Mouse (Mus musculus): ENCODE results near the gene Gda. TPM values are rescaled to one million over a fixed set of nuclear protein-coding genes. Genes with fewer than 3 reads are reported as not detected.

The Gda gene
- polyA plus RNA-seq, 1 experiment from 2014 or later = not detected

DNA sequence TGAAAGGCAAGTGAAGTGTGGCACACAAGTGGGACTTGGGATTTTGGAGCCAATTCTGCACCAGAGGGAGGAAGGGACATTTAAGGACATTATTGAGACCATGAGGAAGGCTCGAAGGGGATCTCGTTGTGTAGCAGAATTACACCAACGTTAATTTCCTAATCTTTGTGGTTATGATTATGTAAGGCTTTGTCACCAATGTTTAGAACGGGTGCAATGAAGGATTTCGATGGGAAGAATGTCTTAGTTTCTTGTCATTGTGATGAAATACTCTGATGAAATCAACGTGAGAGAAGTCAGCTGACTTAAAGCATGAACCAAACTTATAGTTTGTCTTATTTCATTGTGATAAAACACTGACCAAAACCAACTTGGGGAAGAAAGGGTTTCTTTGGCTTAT lies 32.4 kb downstream of the Gda start:
- no peaks in the 10 kb centered on the region for H3K4me1 ChIP-seq (replicated peaks)
- no peak overlapping the region for H3K4me3 ChIP-seq (replicated peaks)
- no peak overlapping the region for H3K9ac ChIP-seq (replicated peaks)
- H3K27me3 ChIP-seq = no peaks in the 10 kb centered on the region
- H3K9me3 ChIP-seq = no peaks in the 10 kb centered on the region
- WGBS = 88% methylated on average over 6 of the region's 6 CpGs
- no peaks in the 10 kb centered on the region for H3K36me3 ChIP-seq
- ATAC-seq (ENCODE audit: insufficient number of reproducible peaks, insufficient read depth, low FRiP score, low TSS enrichment, low read depth) = no peak
- H3K4me2 ChIP-seq = no peak overlapping the region
- no peak overlapping the region for H3K27ac ChIP-seq

DNA sequence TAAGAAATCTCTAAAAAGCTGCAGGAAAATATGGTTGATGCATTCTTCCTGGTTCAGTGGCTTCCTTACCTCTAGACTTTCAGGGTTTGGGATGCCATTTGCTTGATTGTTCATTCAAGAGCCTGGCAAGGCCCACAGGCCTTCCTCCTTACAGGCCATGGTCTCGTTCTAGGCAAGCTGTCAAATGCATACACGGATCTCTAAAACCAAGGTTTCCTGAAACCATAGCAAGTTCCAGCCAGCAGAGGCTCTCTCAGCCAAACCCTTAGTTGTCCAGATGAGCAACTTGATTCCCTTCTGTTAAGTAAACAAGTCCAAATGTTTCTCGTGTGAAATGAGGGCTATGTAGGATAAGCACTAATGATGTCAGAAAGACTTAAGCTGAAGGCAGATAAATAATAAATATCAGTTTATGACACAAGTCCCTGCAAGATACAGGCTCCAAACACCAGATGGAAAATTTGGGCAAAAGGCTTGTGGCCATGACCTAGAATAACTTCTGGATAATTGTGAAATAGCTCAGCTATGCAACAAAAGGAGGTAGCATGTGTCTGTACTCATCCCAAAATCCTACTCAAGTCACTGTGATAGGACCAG lies 34.0 kb downstream of the Gda start:
- WGBS = 67% methylated on average over 3 of the region's 3 CpGs
- Histone ChIP-seq H3K36me3 (no peaks in the 10 kb centered on the region), H3K4me1 (replicated peaks) (no peaks in the 10 kb centered on the region), H3K27me3 (no peaks in the 10 kb centered on the region), H3K27ac (no peak overlapping the region), H3K4me3 (replicated peaks) (no peak overlapping the region), H3K9ac (replicated peaks) (no peak overlapping the region), H3K4me2 (no peak overlapping the region), H3K9me3 (no peaks in the 10 kb centered on the region)
- ATAC-seq (ENCODE audit: insufficient number of reproducible peaks, insufficient read depth, low FRiP score, low TSS enrichment, low read depth) = no peak

DNA sequence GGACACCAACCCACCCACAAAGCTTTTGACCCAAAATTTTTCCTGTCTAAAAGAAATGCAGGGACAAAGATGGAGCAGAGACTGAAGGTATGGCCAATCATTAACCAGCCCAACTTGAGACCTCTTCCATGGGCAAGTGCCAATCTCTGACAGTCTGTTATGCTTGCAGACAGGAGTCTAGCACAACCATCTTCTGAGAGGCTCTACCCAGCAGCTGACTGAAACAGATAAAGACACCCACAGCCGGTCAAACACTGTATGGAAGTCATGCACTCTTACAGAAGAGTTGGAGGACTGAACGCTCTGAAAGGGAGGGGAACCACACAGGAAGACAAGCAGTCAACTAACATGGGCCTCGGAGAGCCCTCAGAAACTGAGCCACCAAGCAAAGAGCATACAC lies 36.7 kb downstream of the Gda start:
- no peaks in the 10 kb centered on the region for H3K27me3 ChIP-seq
- H3K27ac ChIP-seq = no peak overlapping the region
- ATAC-seq (ENCODE audit: insufficient number of reproducible peaks, insufficient read depth, low FRiP score, low TSS enrichment, low read depth) = no peak
- no peaks in the 10 kb centered on the region for H3K4me1 ChIP-seq (replicated peaks)
- 88% methylated on average over 3 of the region's 3 CpGs for WGBS
- no peak overlapping the region for H3K4me2 ChIP-seq
- H3K9me3 ChIP-seq = no peaks in the 10 kb centered on the region
- H3K9ac ChIP-seq (replicated peaks) = no peak overlapping the region
- no peaks in the 10 kb centered on the region for H3K36me3 ChIP-seq
- no peak overlapping the region for H3K4me3 ChIP-seq (replicated peaks)

DNA sequence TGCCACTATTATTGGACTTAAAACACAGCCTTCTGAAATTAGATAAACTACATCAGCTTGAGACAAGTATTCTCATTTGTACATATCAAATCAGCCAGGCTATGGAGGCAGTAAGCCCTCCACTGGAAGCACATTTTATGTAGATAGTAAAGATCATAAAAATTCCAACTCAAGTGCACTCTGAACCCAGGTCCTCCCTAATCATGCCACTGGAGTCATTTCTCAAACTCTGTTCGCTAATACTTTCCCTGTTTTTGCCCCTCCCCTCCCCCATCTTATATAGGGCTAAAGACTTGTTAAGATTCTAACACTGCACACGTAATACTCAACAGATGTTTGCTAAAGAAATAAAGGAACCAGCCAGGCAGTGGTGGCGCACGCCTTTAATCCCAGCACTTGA lies 39.9 kb downstream of the Gda start:
- H3K36me3 ChIP-seq = no peaks in the 10 kb centered on the region
- H3K9ac ChIP-seq (replicated peaks) = no peak overlapping the region
- no peak overlapping the region for H3K4me2 ChIP-seq
- H3K27me3 ChIP-seq = no peaks in the 10 kb centered on the region
- ATAC-seq (ENCODE audit: insufficient number of reproducible peaks, insufficient read depth, low FRiP score, low TSS enrichment, low read depth) = no peak
- no peak overlapping the region for H3K27ac ChIP-seq
- no peak overlapping the region for H3K4me3 ChIP-seq (replicated peaks)
- H3K9me3 ChIP-seq = no peaks in the 10 kb centered on the region
- WGBS = 77% methylated on average over 4 of the region's 4 CpGs
- no peaks in the 10 kb centered on the region for H3K4me1 ChIP-seq (replicated peaks)

DNA sequence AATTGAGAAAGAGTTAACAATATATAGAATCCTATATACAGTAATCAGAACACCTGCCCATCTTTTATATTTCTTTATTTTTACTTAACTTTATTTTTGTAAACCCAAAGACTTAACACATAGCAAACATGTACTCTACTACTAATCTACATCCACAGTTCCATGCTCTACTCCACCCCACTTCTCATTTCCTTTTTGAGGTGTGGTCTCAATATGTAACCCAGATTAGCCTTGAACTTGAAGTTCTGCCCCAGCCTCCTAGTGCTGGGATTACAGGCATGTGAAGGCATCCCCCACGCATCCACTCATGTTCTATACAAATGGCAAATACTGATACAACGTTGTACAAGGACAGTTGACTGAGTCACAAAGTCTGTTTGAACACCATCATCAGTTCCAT lies 40.4 kb downstream of the Gda start:
- Histone ChIP-seq H3K27me3 (no peaks in the 10 kb centered on the region), H3K4me3 (replicated peaks) (no peak overlapping the region), H3K9ac (replicated peaks) (no peak overlapping the region), H3K36me3 (no peaks in the 10 kb centered on the region), H3K4me2 (no peak overlapping the region), H3K4me1 (replicated peaks) (no peaks in the 10 kb centered on the region), H3K27ac (no peak overlapping the region), H3K9me3 (no peaks in the 10 kb centered on the region)
- WGBS = 89% methylated on average over 2 of the region's 2 CpGs
- ATAC-seq (ENCODE audit: insufficient number of reproducible peaks, insufficient read depth, low FRiP score, low TSS enrichment, low read depth) = no peak

DNA sequence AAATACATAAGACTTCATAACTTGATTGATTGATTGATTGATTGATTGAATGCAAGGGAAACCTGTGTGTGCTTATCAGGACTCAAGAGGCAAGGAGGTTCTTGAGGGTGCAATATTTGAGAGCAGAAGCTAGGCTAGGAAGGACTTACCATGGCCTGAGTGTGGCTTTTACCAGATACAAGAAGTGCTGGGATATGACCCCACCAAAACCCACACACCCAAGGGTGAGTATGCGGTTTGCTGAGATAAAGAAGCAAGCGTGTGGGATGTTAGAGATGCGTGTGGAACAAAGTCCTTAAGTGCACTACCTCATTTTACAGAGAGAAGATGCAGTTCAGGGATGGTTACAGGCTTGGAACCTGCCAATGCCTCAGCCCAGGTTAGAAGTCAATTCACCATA lies 41.0 kb downstream of the Gda start:
- Histone ChIP-seq H3K27ac (no peak overlapping the region), H3K9ac (replicated peaks) (no peak overlapping the region), H3K4me2 (no peak overlapping the region), H3K27me3 (no peaks in the 10 kb centered on the region), H3K36me3 (no peaks in the 10 kb centered on the region), H3K4me1 (replicated peaks) (no peaks in the 10 kb centered on the region), H3K4me3 (replicated peaks) (no peak overlapping the region), H3K9me3 (no peaks in the 10 kb centered on the region)
- ATAC-seq (ENCODE audit: insufficient number of reproducible peaks, insufficient read depth, low FRiP score, low TSS enrichment, low read depth) = no peak
- WGBS = 89% methylated on average over 3 of the region's 3 CpGs

DNA sequence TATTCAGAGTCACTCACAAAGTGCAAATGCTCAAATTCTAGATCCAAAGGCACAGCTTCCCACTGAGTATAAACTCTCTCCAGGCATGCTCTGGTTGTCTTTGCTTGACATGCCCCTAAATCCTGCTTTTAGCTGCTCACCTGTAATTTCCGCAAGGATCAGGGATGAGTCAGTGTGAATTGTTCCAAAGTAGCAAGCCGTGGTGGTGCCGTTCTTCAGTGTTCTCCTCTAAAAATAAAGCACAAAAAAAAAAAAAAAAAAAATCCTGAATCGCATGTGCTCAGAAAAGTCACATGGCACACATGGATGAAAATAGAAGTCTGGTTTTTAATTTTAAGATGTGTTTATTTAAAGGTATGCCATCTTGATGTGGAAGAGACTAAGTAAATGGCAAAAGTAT lies 47.9 kb downstream of the Gda start:
- Histone ChIP-seq H3K9ac (replicated peaks) (no peak overlapping the region), H3K27me3 (no peaks in the 10 kb centered on the region), H3K36me3 (no peaks in the 10 kb centered on the region), H3K9me3 (no peaks in the 10 kb centered on the region), H3K4me2 (no peak overlapping the region), H3K27ac (no peak overlapping the region), H3K4me3 (replicated peaks) (no peak overlapping the region), H3K4me1 (replicated peaks) (no peaks in the 10 kb centered on the region)
- no peak for ATAC-seq (ENCODE audit: insufficient number of reproducible peaks, insufficient read depth, low FRiP score, low TSS enrichment, low read depth)
- WGBS = 93% methylated on average over 4 of the region's 4 CpGs

DNA sequence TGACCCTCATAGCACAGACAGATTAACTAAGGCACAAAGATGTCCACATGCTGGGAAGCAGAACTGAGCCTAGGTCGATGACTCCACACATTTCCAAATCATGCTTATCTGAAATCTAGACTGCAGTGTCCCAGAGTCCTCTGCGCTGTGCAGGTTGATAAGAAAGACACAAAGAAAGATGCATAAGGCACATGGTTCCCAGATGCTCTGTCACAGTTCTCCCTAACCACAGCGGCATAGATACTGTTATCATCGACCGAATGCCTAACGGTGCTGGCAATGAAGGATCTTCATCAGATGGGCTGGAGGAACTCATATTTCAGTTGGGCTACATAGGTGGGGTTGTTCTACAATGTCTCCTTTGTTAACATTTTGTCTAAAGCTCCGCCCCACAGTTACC lies 49.5 kb downstream of the Gda start:
- no peak for ATAC-seq (ENCODE audit: insufficient number of reproducible peaks, insufficient read depth, low FRiP score, low TSS enrichment, low read depth)
- no peaks in the 10 kb centered on the region for H3K27me3 ChIP-seq
- no peaks in the 10 kb centered on the region for H3K4me1 ChIP-seq (replicated peaks)
- H3K4me3 ChIP-seq (replicated peaks) = no peak overlapping the region
- no peaks in the 10 kb centered on the region for H3K9me3 ChIP-seq
- no peak overlapping the region for H3K4me2 ChIP-seq
- H3K36me3 ChIP-seq = no peaks in the 10 kb centered on the region
- H3K27ac ChIP-seq = no peak overlapping the region
- WGBS = 94% methylated on average over 7 of the region's 7 CpGs
- no peak overlapping the region for H3K9ac ChIP-seq (replicated peaks)

DNA sequence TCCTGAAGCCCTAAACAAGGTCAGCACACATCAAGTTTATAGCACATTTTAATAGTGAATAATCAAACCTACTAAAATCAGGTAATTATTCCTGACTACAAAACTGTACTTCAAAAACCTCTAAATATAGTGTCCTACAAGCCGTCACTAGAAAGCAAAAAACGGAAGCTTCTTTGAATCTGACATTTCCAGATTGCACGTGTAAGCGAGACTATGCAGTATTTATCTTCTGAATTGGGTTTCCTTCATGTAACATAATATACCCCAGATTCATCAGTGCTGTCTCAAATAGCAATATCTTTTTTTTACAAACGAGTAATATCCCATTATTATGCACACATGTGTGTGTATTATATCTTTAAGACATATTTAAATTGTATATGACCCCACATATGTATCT lies 54.8 kb downstream of the Gda start:
- 89% methylated on average over 5 of the region's 5 CpGs for WGBS
- no peak overlapping the region for H3K9ac ChIP-seq (replicated peaks)
- ATAC-seq (ENCODE audit: insufficient number of reproducible peaks, insufficient read depth, low FRiP score, low TSS enrichment, low read depth) = no peak
- H3K27ac ChIP-seq = no peak overlapping the region
- H3K27me3 ChIP-seq = no peaks in the 10 kb centered on the region
- no peak overlapping the region for H3K4me2 ChIP-seq
- H3K9me3 ChIP-seq = no peaks in the 10 kb centered on the region
- H3K4me1 ChIP-seq (replicated peaks) = no peaks in the 10 kb centered on the region
- no peaks in the 10 kb centered on the region for H3K36me3 ChIP-seq
- H3K4me3 ChIP-seq (replicated peaks) = no peak overlapping the region

DNA sequence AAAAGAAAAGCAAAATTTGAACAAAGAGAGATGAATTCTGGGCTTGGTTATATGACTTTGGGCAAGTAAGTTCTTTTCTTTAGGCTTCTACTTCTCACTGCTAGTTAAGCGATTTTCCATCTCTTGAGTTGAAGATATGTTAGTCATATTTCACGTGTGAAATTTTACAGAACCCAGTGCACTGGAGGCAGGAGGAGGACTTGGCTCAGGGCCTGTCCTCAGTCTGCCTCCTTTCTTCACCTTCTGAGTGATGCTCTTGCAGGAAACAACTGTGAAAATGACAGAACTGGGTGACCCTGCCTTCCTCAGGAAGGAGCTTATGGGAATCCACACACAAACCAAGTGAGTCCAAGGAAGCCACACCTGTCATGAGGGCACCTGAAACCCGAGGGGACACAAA lies 57.9 kb downstream of the Gda start:
- Histone ChIP-seq H3K9ac (replicated peaks) (no peak overlapping the region), H3K4me2 (no peak overlapping the region), H3K27ac (no peak overlapping the region), H3K4me1 (replicated peaks) (no peaks in the 10 kb centered on the region), H3K9me3 (no peaks in the 10 kb centered on the region), H3K27me3 (no peaks in the 10 kb centered on the region), H3K4me3 (replicated peaks) (no peak overlapping the region), H3K36me3 (no peaks in the 10 kb centered on the region)
- WGBS = 75% methylated on average over 3 of the region's 3 CpGs
- no peak for ATAC-seq (ENCODE audit: insufficient number of reproducible peaks, insufficient read depth, low FRiP score, low TSS enrichment, low read depth)

DNA sequence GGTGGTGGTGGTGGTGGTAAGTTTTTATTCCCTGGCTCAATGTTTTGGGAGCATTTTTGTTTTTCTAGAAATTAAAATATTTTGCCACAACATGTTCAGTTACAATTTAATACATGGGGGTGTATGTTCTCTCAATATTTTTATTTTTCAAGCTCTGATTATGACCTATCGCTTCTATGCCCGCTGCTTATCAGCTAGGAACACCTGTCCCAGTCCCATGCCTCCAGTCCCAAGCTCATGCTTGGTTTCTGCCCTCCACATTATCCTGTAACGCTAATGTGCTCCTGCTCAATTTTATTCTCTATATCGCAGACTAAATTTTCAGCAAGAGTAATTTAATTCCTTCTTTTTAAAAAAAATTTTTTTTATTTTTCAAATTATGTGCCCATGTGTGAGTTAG lies 64.1 kb downstream of the Gda start:
- no peak overlapping the region for H3K9ac ChIP-seq (replicated peaks)
- no peak overlapping the region for H3K27ac ChIP-seq
- no peak overlapping the region for H3K4me2 ChIP-seq
- H3K27me3 ChIP-seq = no peaks in the 10 kb centered on the region
- no peaks in the 10 kb centered on the region for H3K36me3 ChIP-seq
- no peak overlapping the region for H3K4me3 ChIP-seq (replicated peaks)
- H3K4me1 ChIP-seq (replicated peaks) = no peaks in the 10 kb centered on the region
- 90% methylated on average over 4 of the region's 4 CpGs for WGBS
- no peaks in the 10 kb centered on the region for H3K9me3 ChIP-seq
- ATAC-seq (ENCODE audit: insufficient number of reproducible peaks, insufficient read depth, low FRiP score, low TSS enrichment, low read depth) = no peak

DNA sequence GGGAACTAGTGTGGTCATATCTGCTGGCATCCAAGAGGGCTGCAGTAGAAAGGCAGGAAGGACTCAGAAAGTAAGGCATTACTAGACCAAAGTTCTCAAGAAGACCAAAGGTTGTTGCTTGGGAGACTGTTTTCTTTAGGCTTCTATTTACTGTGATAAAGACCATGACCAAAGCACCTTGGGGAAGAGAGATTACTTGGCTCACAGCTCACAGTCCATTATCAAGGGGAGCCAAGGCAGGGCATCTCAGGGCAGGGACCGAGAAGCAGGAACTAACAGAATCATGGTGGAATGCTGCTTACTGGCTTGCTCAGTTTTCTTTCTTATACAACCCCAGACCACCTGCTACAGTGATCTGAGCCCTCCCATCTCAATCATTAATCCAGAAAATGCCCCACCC lies 65.9 kb downstream of the Gda start:
- no peak overlapping the region for H3K9ac ChIP-seq (replicated peaks)
- no peak overlapping the region for H3K4me2 ChIP-seq
- no peaks in the 10 kb centered on the region for H3K36me3 ChIP-seq
- no peak for ATAC-seq (ENCODE audit: insufficient number of reproducible peaks, insufficient read depth, low FRiP score, low TSS enrichment, low read depth)
- 84% methylated on average over 1 of the region's 1 CpGs for WGBS
- no peaks in the 10 kb centered on the region for H3K9me3 ChIP-seq
- no peak overlapping the region for H3K27ac ChIP-seq
- H3K4me3 ChIP-seq (replicated peaks) = no peak overlapping the region
- H3K27me3 ChIP-seq = no peaks in the 10 kb centered on the region
- no peaks in the 10 kb centered on the region for H3K4me1 ChIP-seq (replicated peaks)
